Mouse (Mus musculus): ENCODE data around the gene Nmnat1.
A peak's percentile ranks its signal among the peaks of the same experiment; 100 is the strongest.
"Not testable (repeated sequence)": the region's sequence is repeated elsewhere in the genome, so short reads cannot be mapped to it uniquely, and the experiment has no call there.

DNA sequence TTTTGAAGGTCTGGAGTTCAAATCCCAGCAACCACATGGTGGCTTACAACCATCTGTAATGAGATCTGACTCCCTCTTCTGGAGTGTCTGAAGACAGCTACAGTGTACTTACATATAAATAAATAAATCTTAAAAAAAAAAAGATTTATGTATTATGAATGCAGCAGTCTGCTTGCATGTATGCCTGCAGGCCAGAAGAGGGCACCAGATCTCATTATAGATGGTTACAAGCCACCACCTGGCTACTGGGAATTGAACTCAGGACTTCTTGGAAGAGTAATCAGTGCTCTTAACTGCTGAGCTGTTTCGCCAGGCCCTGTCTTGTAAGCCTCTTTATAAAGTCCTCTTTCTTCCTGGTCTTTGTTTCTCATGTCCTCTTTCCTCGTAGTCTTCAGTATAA is 24.5 kb downstream of the Nmnat1 start:
- TF ChIP-seq CTCF (IDR thresholded peaks at IDR 0.05), result peak; percentile 47
- not testable (repeated sequence) for TF ChIP-seq EP300 (IDR thresholded peaks at IDR 0.05)
